Mouse (Mus musculus) lung, postnatal 0 days (tissue): ENCODE results near the gene Dpagt1.

ENCODE experiments used
- CTCF ChIP-seq: IDR thresholded peaks from 2 replicates; pipeline ENCODE4 v1.5.1; 2016; ENCODE audit warnings: antibody characterized with exemption, mild to moderate bottlenecking
- EP300 ChIP-seq: IDR thresholded peaks from 2 replicates; pipeline ENCODE4 v1.6.1; 2016; ENCODE audit warnings: antibody characterized with exemption, mild to moderate bottlenecking, control low read depth

- no peak for TF ChIP-seq CTCF
- TF ChIP-seq EP300 = no peak
Measured at GRCm38 (mm10) chr9:44307248-44307647, 18.6 kb upstream of the Dpagt1 start.
